Mouse (Mus musculus): ENCODE results near the gene Ssh3.

- TF ChIP-seq MAFK (IDR thresholded peaks at IDR 0.05; ENCODE audit: insufficient read depth, low read depth, low read length) (no peak), ZNF384 (IDR thresholded peaks at IDR 0.05; ENCODE audit: low read depth, low read length) (no peak), ZC3H11A (IDR thresholded peaks at IDR 0.05; ENCODE audit: borderline replicate concordance, low read depth, low read length) (no peak), CHD2 (IDR thresholded peaks at IDR 0.05; ENCODE audit: low read depth, low read length) (no peak)
These were observed 2.0 kb upstream of the Ssh3 start for GRCm38 (mm10) chr19:4270972-4271371.
